Comparison of ENCODE assay signal across 9 mouse cellular contexts in genomic region chr10:59539533-59539875, GRCm38 (mm10).
A peak's percentile ranks its signal among the peaks of the same experiment; 100 is the strongest.
DNase-seq lines count a peak whose midpoint lies in the region; ATAC-seq lines count a peak whose summit lies in the region.
"Had no signal": no experiment of that assay in that cellular context is flagged by ENCODE, and none has a peak within 500 bp of the region (broad histone marks: within the 10 kb centered on the region; RNA-seq: fewer than 3 reads in every experiment).

No protein-coding gene starts in this region.

- no peaks in the 10 kb centered on the region for H3K36me3 ChIP-seq in forebrain, embryonic 15.5 days
- H3K36me3 ChIP-seq in hindbrain, embryonic 14.5 days (replicated peaks; ENCODE audit: control insufficient read depth, insufficient read depth): no peaks in the 10 kb centered on the region
- peaks cover 80% of the 10 kb centered on the region for H3K36me3 ChIP-seq in megakaryocyte, embryonic 14.5 days (replicated peaks; ENCODE audit: low read length)

- H3K27ac ChIP-seq in forebrain, embryonic 15.5 days (replicated peaks): peak overlapping the region; percentile 31; the same call in 1 of the 2 replicates
- H3K27ac ChIP-seq in hindbrain, embryonic 14.5 days: peak overlapping the region; percentile 33

- peak; percentile 42 for DNase-seq in layer of hippocampus, adult 11-12 months (ENCODE audit: low spot score)
- no peak for DNase-seq in layer of hippocampus, adult 9-10 months (ENCODE audit: low spot score)
- peak; percentile 31 for DNase-seq in cerebellum, adult 11 months
- peak; percentile 64 for DNase-seq in hindbrain, embryonic 14.5 days (ENCODE audit: low spot score)
- DNase-seq in layer of hippocampus, postnatal 36 days: peak; percentile 47 to 52
- peak; percentile 57 to 71 for DNase-seq in right cerebral cortex, adult 2 months (ENCODE audit: low spot score in 2 of 2)

- peak overlapping the region; percentile 35 for H3K4me3 ChIP-seq in forebrain, embryonic 15.5 days
- H3K4me3 ChIP-seq in hindbrain, embryonic 14.5 days (replicated peaks; ENCODE audit: low read length): peak overlapping the region; percentile 24
- peak overlapping the region; percentile 88 for H3K4me3 ChIP-seq in megakaryocyte, embryonic 14.5 days (replicated peaks)

- H3K27me3 ChIP-seq in forebrain, embryonic 15.5 days: no peaks in the 10 kb centered on the region
- no peaks in the 10 kb centered on the region for H3K27me3 ChIP-seq in hindbrain, embryonic 14.5 days (ENCODE audit: control insufficient read depth, insufficient read depth, low read length)
- H3K27me3 ChIP-seq in megakaryocyte, embryonic 14.5 days (replicated peaks): no peaks in the 10 kb centered on the region
- H3K27me3 ChIP-seq: CH12.LX had no signal

- 1% methylated on average over 12 of the region's 12 CpGs for WGBS in forebrain, embryonic 15.5 days
- WGBS in hindbrain, embryonic 14.5 days: under 1% methylated on average over 12 of the region's 12 CpGs

- peak; percentile 72 for ATAC-seq in forebrain, embryonic 15.5 days (replicated peaks)
- peak; percentile 39; the same call in 1 of the 2 replicates for ATAC-seq in hindbrain, embryonic 14.5 days (ENCODE audit: low FRiP score)

- H3K9ac ChIP-seq in forebrain, embryonic 15.5 days (replicated peaks): peak overlapping the region; percentile 31
- peak overlapping the region; percentile 55 for H3K9ac ChIP-seq in hindbrain, embryonic 14.5 days

- no peaks in the 10 kb centered on the region for H3K9me3 ChIP-seq in forebrain, embryonic 15.5 days
- no peaks in the 10 kb centered on the region for H3K9me3 ChIP-seq in hindbrain, embryonic 14.5 days (ENCODE audit: control insufficient read depth, low read length)
- H3K9me3 ChIP-seq in megakaryocyte, embryonic 14.5 days: no peaks in the 10 kb centered on the region

- H3K4me1 ChIP-seq in forebrain, embryonic 15.5 days: peaks cover 23% of the 10 kb centered on the region
- H3K4me1 ChIP-seq in hindbrain, embryonic 14.5 days (replicated peaks; ENCODE audit: control insufficient read depth, insufficient read depth, low read length): peaks cover 27% of the 10 kb centered on the region
- H3K4me1 ChIP-seq in megakaryocyte, embryonic 14.5 days: peaks cover 81% of the 10 kb centered on the region

- peak overlapping the region; percentile 64 for H3K4me2 ChIP-seq in forebrain, embryonic 15.5 days (replicated peaks)
- peak overlapping the region; percentile 64 for H3K4me2 ChIP-seq in hindbrain, embryonic 14.5 days (replicated peaks)

Comparison
In these comparisons a context has a peak if more than half of its experiments do, and no peak if none do; other contexts are left out.
1. H3K4me3 ChIP-seq: peak in every context shown above with its lines; median percentile 88 in megakaryocyte, embryonic 14.5 days; 35 in forebrain, embryonic 15.5 days; 24 in hindbrain, embryonic 14.5 days.